Mouse (Mus musculus) ES-Bruce4 (cell line): ENCODE results near the gene Myh15.

Experiments
- CTCF ChIP-seq: IDR thresholded peaks from one replicate; pipeline ENCODE4 v1.8.1; 2011; ENCODE audit warnings: low read depth, low read length
- EP300 ChIP-seq: IDR thresholded peaks from 2 replicates; pipeline ENCODE4 v1.6.1; 2011; ENCODE audit warnings: low read depth, low read length; ENCODE audit not compliant: insufficient read depth
- POLR2A ChIP-seq: IDR thresholded peaks from one replicate; pipeline ENCODE4 v1.8.1; 2011; ENCODE audit warnings: low read length; ENCODE audit not compliant: insufficient read depth

DNA sequence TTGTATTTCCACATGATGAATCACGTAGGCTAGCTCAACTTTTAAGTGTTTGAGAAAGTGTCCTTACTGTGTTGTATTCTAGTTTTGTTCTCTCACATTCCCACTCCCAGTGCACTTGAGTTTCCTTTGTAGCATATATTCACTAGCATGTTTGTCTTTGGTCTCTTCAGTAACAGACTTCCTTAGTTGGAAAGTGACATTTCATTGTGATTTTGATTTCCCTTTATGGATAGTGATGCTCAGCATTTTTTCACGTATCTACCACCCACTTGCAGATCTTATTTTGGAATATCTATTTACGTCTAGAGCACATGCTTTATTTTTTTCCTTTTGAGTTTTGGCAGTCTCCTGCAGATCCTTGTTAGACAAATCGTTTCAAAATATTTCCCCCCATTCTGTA is 19.5 kb upstream of the Myh15 start:
- TF ChIP-seq EP300 (no peak), CTCF (no peak), POLR2A (no peak)
